Mouse (Mus musculus): ENCODE results near the gene Ccdc93. TPM values are rescaled to one million over a fixed set of nuclear protein-coding genes. Genes with fewer than 3 reads are reported as not detected.

Gene Ccdc93
- polyA plus RNA-seq, 1 experiment from 2014 or later: 8.2 TPM

DNA sequence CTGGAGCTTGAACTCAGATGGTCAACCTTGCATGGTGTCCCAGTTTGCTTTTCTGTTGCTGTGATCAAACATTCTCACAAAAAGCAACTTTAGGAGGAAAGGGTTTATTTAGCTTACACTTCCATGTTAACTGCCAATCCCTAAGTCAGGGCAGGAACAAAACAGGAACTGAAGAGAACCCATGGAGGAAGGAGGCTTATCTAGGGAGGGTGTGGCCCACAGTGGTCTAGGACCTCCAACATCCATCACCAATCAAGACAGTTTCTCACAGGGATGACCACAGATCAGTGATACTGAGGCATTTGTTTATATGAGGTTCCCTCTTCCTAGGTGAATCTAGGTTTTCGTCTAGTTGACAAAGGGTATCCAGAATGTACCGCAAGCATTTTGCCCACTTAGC is 81.1 kb downstream of the Ccdc93 start:
- Histone ChIP-seq H3K4me3 (ENCODE audit: low read depth, low read length) (no peak overlapping the region), H3K27me3 (replicated peaks; ENCODE audit: control insufficient read depth, insufficient read depth, low read length) (no peaks in the 10 kb centered on the region), H3K4me2 (replicated peaks; ENCODE audit: low read depth) (no peak overlapping the region), H3K9me3 (ENCODE audit: control insufficient read depth) (no peaks in the 10 kb centered on the region), H3K36me3 (ENCODE audit: control insufficient read depth, insufficient read depth) (no peaks in the 10 kb centered on the region), H3K9ac (ENCODE audit: low read depth, low read length) (no peak overlapping the region), H3K27ac (ENCODE audit: low read depth, low read length) (no peak overlapping the region), H3K4me1 (replicated peaks; ENCODE audit: control insufficient read depth, insufficient read depth, low read length) (no peaks in the 10 kb centered on the region)
- no peak for TF ChIP-seq CTCF (IDR thresholded peaks at IDR 0.05; ENCODE audit: low read depth)
- 87% methylated on average over 2 of the region's 2 CpGs for WGBS
- ATAC-seq: no peak

DNA sequence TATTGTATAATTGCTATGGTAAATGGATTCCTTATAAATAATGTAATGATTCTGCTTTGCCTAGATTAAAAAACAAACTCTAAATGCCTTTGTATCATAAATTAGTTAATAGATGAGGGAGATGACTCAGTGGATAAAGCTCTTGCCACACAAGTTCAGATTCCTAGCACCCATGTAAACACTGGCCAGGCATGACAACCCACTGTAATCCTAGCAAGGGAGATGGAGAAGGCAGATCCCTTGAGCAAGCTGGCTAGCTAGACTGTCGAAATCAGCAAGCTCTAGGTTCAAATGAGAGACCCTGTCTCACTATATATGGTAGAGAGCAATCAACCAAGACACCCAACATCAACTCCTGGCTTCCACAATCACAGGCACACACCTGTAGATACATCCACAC is 87.8 kb downstream of the Ccdc93 start:
- 59% methylated on average over 1 of the region's 1 CpGs for WGBS
- Histone ChIP-seq H3K27ac (ENCODE audit: low read depth, low read length) (no peak overlapping the region), H3K9me3 (ENCODE audit: control insufficient read depth) (no peaks in the 10 kb centered on the region), H3K4me2 (replicated peaks; ENCODE audit: low read depth) (no peak overlapping the region), H3K27me3 (replicated peaks; ENCODE audit: control insufficient read depth, insufficient read depth, low read length) (no peaks in the 10 kb centered on the region), H3K4me1 (replicated peaks; ENCODE audit: control insufficient read depth, insufficient read depth, low read length) (no peaks in the 10 kb centered on the region), H3K4me3 (ENCODE audit: low read depth, low read length) (no peak overlapping the region), H3K9ac (ENCODE audit: low read depth, low read length) (no peak overlapping the region), H3K36me3 (ENCODE audit: control insufficient read depth, insufficient read depth) (no peaks in the 10 kb centered on the region)
- no peak for ATAC-seq
- TF ChIP-seq CTCF (IDR thresholded peaks at IDR 0.05; ENCODE audit: low read depth): no peak

DNA sequence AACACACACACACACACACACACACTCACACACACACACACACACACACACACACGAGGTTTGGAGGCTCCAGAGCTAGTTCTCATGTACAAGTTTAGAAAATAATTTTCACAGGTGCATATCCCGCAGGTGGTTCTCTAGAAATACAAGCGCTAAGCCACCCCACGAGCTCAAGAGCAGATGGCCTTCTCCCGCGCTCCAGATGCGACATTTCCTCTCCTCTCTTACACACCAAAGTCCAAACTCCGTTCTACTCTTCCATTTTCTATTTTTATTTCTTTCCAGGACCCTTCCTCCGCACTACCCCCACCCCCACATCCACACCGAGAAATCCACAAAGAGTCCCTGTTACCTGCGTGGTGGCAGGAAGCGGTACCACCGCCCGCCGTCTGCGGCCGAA is 96.2 kb downstream of the Ccdc93 start:
- WGBS: 44% methylated on average over 17 of the region's 17 CpGs
- no peaks in the 10 kb centered on the region for H3K36me3 ChIP-seq (ENCODE audit: control insufficient read depth, insufficient read depth)
- peak overlapping the region; percentile 48 for H3K4me2 ChIP-seq (replicated peaks; ENCODE audit: low read depth)

DNA sequence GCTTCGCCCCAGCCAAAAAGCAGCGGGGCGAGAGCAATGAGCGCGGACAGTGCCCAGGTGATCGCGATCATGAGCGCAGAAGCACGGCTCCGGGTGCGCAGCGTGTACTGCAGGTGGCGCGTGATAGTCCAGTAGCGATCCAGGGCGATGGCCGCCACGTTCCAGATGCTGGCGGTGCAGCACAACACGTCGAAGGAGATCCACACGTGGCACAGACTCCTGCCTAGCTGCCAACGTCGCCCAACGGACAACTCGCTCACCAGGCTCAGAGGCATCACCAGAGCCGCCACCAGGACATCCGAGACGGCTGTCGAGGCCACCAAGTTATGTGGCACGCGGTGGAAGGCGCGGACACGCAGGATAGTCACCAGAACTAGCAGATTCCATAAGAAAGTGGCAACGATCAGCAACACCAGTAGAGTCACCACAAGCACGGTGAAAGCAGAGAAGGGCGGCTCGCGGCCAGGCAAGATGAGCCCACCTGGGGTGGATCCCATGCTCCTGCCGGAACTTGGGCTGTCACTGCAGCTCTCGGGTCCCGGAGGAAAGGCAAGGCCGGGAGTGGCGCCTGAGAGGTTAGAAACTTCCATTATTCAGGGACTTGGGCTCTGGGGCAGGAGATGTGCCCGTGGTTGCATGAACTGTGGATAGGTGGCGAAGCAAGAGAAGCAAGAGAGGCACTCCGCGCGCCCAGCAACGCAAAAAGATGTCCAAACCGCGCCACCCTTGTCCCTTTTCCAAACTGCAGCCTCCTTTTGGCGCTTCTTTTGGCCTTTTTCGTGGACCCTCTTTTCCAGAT is 97.0 kb downstream of the Ccdc93 start:
- Histone ChIP-seq H3K27ac (ENCODE audit: low read depth, low read length) (no peak overlapping the region), H3K4me1 (replicated peaks; ENCODE audit: control insufficient read depth, insufficient read depth, low read length) (no peaks in the 10 kb centered on the region), H3K9me3 (ENCODE audit: control insufficient read depth) (no peaks in the 10 kb centered on the region), H3K4me2 (replicated peaks; ENCODE audit: low read depth) (peak overlapping the region; percentile 48), H3K4me3 (ENCODE audit: low read depth, low read length) (peak overlapping the region; percentile 8), H3K27me3 (replicated peaks; ENCODE audit: control insufficient read depth, insufficient read depth, low read length) (peaks cover 24% of the 10 kb centered on the region), H3K36me3 (ENCODE audit: control insufficient read depth, insufficient read depth) (no peaks in the 10 kb centered on the region), H3K9ac (ENCODE audit: low read depth, low read length) (no peak overlapping the region)
- WGBS: 17% methylated on average over 55 of the region's 55 CpGs
- TF ChIP-seq CTCF (IDR thresholded peaks at IDR 0.05; ENCODE audit: low read depth): no peak
- ATAC-seq: no peak

More for the DNA sequence above, 96.2 kb downstream of the Ccdc93 start:
- TF ChIP-seq CTCF (IDR thresholded peaks at IDR 0.05; ENCODE audit: low read depth): no peak
- Histone ChIP-seq H3K27me3 (replicated peaks; ENCODE audit: control insufficient read depth, insufficient read depth, low read length) (peaks cover 24% of the 10 kb centered on the region), H3K9ac (ENCODE audit: low read depth, low read length) (no peak overlapping the region), H3K4me3 (ENCODE audit: low read depth, low read length) (peak overlapping the region; percentile 8; the same call in 1 of the 2 replicates), H3K9me3 (ENCODE audit: control insufficient read depth) (no peaks in the 10 kb centered on the region), H3K4me1 (replicated peaks; ENCODE audit: control insufficient read depth, insufficient read depth, low read length) (no peaks in the 10 kb centered on the region), H3K27ac (ENCODE audit: low read depth, low read length) (no peak overlapping the region)
- ATAC-seq: no peak

DNA sequence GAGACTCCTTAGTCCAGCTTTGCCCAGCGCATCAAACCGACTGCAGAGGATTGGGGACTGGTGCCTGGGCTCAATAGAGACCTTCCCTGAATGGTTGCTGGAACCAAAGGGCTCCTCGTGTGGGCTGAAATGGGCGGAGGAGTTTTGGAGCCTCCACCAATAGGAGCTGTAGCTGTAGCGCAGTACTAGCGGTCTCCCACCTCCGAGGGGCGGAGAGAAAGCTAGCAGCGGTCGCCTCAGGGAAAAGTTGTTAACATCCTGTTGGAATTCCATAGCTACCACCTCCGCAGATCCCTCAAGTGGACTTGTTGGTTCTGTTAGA is 97.5 kb downstream of the Ccdc93 start, which contains the start of gene Htr5b:
TSS of gene Htr5b (minus strand) at position 67 of the 322 bp plus-strand sequence.
- peak within 1 kb of the TSS; percentile 8 for H3K4me3 ChIP-seq (ENCODE audit: low read depth, low read length)
- no peaks in the 10 kb centered on the region for H3K9me3 ChIP-seq (ENCODE audit: control insufficient read depth)
- peak within 1 kb of the TSS; percentile 48 for H3K4me2 ChIP-seq (replicated peaks; ENCODE audit: low read depth)
- H3K9ac ChIP-seq (ENCODE audit: low read depth, low read length): no peak within 1 kb of the TSS
- no peak for TF ChIP-seq CTCF (IDR thresholded peaks at IDR 0.05; ENCODE audit: low read depth)
- no peak within 1 kb of the TSS for H3K27ac ChIP-seq (ENCODE audit: low read depth, low read length)
- no peaks in the 10 kb centered on the region for H3K4me1 ChIP-seq (replicated peaks; ENCODE audit: control insufficient read depth, insufficient read depth, low read length)
- peaks cover 24% of the 10 kb centered on the region for H3K27me3 ChIP-seq (replicated peaks; ENCODE audit: control insufficient read depth, insufficient read depth, low read length)
- ATAC-seq: no peak
- WGBS: 6% methylated on average over 11 of the region's 11 CpGs
- no peaks in the 10 kb centered on the region for H3K36me3 ChIP-seq (ENCODE audit: control insufficient read depth, insufficient read depth)

DNA sequence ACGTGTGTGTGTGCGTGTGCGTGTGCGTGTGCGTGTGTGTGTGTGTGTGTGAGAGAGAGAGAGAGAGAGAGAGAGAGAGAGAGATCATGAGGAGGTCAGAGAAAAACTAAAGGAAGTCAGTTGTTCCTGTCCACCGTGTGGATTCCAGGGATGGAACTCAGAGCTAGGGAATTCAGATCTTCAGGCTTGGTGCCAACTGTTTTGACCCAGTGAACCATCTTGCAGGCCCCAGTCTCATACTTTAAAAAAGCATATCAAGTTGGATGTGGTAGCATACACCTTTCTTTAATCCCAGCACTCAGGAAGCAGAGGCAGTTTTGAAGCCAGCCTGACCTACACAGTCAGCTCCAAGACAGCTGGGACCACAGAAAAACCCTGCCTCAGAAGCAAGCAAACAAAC is 98.4 kb downstream of the Ccdc93 start:
- 87% methylated on average over 6 of the region's 6 CpGs for WGBS
- Histone ChIP-seq H3K9me3 (ENCODE audit: control insufficient read depth) (no peaks in the 10 kb centered on the region), H3K4me3 (ENCODE audit: low read depth, low read length) (no peak overlapping the region), H3K9ac (ENCODE audit: low read depth, low read length) (no peak overlapping the region), H3K4me1 (replicated peaks; ENCODE audit: control insufficient read depth, insufficient read depth, low read length) (no peaks in the 10 kb centered on the region), H3K27me3 (replicated peaks; ENCODE audit: control insufficient read depth, insufficient read depth, low read length) (peaks cover 24% of the 10 kb centered on the region), H3K36me3 (ENCODE audit: control insufficient read depth, insufficient read depth) (no peaks in the 10 kb centered on the region), H3K4me2 (replicated peaks; ENCODE audit: low read depth) (no peak overlapping the region), H3K27ac (ENCODE audit: low read depth, low read length) (no peak overlapping the region)
- no peak for TF ChIP-seq CTCF (IDR thresholded peaks at IDR 0.05; ENCODE audit: low read depth)
- ATAC-seq: no peak

All from intestine, postnatal 0 days (tissue).